Mouse (Mus musculus): ENCODE measurements around the gene Hdgf.
"Not testable (repeated sequence)": the region's sequence is repeated elsewhere in the genome, so short reads cannot be mapped to it uniquely, and the experiment has no call there.

Hdgf gene

DNA sequence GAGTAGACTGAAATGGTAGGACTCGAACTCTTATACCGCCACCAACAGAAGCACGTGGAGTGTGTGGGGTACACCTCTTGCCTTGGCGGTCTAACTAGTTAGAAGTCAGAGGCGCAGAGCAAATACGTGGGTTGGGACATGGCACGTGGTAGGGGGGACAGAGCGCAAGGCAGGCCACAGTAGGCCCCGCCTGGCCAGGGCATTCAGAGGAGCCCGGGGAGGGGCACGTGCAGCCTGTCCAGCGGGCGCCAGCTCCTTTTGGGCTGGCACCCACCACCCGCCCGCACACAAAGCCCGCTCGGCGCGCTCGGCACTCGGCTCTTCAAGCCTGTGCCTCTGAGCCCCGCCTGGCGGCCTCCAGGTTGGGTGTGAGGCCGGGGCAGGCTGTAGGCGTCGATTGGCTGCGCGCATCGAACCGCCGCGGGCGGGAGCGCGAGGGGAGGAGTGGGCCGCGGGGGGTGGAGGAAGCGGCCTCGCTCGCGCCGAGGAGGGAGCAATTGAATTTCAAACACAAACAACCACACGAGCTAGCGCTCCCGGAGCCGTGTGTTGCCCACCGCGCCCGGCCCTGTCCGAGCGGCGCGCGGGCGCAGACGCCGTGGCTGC is at the start of gene Hdgf:
Gene Hdgf, plus strand, starts transcription at position 442 of the 606 bp plus-strand sequence.
- DNase-seq (ENCODE audit: low spot score): peak; percentile 96

DNA sequence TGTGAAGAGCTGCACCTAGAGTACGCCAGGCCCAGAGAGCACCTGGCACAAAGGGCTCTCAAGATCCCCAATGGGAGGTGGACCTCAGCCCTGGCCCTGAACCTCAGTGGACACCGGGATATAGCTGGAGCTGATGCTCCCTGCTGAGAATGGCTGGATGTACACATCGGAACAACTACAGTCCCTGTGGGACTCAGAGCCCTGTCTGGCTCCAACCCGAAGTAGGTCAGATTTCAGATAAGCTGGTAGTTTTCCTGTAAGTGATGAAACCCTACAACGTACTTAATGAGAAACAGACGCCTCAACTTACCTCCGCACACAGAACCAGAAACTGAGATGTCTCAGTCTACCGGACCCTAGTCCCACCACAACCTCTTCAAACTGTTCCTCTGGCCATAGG is 48.5 kb upstream of the Hdgf start:
- DNase-seq (ENCODE audit: low spot score): no peak

DNA sequence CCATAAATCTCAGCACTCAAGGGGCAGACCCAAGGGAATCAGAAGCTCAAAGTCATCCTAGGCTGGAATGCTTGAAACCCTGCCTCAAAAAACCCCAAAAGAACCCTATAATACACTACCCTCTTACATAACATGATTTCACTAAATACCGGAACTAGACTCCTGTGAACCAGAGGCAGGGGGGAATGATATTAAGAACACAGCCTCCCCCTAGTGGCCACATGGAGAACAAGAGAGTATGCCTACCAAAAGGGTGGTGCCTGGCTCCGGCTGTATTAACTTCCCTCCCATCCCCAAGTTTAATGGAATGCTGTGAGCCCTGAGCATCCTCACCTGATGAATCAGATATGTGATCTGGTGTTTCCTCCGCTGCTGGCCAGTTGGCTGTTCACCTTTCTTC is 46.3 kb upstream of the Hdgf start:
- peak; percentile 80 for DNase-seq (ENCODE audit: low spot score)

DNA sequence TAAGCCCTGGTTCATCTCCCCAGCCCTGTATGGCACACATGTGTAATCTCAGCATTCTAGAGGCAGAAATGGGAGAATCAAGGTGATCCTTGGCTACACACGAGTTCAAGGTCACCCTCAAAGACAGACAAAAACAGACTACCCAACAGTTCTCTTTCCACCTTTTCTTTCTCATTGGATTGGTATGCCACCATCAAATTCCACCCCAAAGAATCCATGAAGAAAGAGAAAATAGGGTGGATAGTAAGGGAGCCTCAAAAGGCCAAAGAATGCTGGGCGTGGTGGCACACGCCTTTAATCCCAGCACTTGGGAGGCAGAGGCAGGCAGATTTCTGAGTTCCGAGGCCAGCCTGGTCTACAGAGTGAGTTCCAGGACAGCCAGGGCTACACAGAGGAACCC is 42.0 kb upstream of the Hdgf start:
- DNase-seq (ENCODE audit: low spot score): not testable (repeated sequence)

DNA sequence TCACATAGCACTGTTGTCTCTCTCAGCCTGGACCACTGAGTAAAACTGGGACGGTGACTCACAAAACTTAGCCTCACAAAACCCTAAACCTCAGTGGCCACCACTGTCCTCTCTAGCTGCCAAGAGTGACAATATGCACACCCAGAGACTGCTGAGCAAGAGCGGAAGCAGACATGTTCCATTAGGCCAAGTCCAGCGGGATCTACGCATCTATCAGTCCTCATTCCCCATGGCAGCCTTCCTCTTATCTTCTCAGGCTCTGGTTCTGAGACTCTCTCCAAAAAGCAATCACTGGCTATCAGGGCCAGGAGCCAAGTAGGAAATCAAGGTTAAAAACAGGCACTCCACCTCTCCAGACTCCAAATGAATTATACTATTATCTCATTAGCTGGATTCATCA is 28.4 kb upstream of the Hdgf start:
- DNase-seq (ENCODE audit: low spot score): no peak

DNA sequence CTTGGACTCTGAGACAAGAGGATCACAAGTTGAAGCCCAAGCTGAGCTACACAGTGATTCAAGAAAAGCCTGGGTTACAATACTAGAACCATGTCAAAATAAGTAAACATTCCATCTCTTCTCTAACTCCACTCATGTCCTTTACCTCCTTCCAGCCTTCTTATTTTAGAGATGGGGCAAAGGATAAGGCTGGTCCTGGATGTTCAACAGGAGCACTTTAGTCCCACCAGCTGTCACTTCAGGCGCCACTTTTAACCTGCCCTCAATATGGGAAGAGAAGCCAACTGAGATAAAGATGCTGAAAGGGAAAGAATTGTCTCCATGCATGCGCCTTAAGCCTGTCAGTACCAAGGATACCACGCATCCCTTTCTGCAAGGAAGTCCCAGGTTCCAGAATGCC is 21.8 kb upstream of the Hdgf start:
- DNase-seq (ENCODE audit: low spot score): no peak

DNA sequence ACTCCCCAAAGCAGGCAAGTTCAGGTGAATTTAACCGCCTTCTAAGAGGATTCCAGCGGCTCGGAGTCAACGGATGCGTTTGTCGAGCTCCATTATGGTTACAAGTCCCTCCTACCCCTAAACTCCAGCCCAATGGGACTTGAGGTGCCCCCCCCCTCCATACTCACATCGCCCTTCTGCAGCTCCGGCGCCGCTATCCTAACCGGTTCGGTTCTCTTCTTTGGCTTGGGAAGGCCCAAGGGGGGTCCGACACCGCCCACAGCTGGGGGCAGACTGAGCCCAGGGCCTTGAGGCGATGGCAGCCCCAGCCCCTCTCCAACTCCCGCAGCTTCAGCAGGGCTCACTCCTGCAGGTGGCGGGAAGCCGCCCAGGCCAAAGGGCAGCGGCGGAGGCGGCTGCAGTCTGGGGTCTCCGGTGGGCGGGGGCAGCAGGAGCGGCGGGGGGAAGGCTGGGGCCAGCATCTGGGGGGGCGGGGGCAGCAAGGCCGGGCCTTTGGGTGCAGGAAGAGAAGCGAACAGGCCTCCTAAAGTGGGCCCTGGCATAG is 21.3 kb upstream of the Hdgf start:
- DNase-seq (ENCODE audit: low spot score): peak; percentile 57

DNA sequence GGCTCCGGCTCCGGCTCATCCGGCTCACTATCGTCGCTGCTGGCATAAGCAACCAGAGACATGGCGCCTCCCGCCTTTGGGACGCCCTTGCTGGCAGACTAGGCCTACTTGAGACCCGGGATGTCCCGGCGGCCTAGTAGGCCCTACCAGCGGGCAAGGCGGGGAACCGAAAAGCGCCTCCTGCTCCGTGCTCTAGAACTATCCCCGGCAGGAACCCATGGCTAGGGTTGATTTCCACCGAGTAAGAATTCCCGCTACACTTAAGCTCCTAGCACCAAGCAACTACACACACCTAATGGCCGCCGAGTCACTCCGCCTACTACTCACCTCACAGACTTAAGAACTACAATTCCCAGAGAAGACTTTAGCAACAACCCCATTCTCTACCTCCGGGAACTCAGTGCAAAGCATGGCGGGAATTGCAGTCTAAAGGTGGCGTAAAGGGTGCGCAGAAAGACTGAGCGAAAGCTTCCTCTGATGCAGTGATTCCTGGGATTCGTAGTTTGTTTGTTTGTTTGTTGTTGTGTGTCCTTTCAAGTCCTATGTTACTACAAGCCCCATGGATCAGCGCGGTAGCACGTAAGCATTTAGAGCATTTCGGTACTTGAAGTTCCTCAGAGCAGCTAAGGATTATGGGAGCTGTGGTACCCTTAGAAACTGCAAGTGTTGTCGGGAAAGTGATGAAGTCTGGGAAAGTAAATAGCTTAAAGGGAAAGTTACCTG is 20.7 kb upstream of the Hdgf start, which contains the start of gene Prcc:
Gene Prcc, minus strand, starts transcription at position 328 of the 723 bp plus-strand sequence.
- DNase-seq (ENCODE audit: low spot score): peak; percentile 99

DNA sequence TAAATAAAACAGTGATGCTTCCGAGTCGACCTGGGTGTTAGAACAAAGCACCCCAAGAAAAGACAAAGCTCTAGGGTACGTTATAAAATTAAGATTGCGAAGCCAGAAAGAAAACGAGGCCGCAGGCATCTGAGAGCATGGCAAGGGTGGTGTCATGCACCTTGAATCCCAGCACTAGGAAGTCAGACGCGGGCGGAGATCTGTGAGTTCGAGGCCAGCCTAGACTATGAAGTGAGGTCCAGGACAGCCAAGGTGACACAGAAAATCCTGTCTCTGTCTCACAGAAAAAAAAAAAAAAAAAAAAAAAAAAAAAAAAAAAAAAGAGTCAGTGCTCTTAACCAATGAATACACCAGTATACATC is 20.1 kb upstream of the Hdgf start:
- peak; percentile 28 for DNase-seq (ENCODE audit: low spot score)

DNA sequence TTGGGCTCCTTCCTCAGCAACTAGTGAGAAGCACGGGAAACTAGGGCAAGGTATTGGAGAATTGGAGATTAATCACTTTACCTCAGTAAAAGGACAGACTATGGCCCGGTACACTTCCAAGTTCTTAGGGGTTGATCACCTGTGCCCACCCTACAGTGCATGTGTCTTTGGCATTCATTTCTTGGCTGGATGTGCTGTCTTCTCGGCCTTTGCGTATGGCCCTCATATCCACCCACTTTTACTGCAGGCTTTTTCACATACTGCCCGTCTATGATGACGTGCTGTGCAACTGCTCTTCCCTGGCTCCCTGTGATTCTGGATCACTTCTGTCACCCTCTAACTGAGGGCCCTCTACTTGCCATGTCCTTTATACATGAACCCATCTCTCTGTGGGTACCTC is 19.7 kb upstream of the Hdgf start:
- no peak for DNase-seq (ENCODE audit: low spot score)

DNA sequence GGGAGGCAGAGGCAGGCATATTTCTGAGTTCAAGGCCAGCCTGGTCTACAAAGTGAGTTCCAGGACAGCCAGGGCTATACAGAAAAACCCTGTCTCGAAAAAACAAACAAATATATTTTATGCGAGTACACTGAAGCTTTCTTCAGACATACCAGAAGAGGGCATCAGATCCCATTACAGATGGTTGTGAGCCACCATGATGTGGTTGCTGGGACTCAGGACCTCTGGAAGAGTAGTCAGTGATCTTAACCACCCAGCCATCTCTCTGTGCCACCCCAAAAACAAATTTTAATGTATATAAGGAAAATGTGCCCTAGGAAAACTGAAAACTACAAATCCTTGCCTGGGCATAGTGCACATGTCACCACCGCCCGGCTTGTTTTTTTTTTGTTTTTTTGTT is 18.7 kb upstream of the Hdgf start:
- DNase-seq (ENCODE audit: low spot score): not testable (repeated sequence)

DNA sequence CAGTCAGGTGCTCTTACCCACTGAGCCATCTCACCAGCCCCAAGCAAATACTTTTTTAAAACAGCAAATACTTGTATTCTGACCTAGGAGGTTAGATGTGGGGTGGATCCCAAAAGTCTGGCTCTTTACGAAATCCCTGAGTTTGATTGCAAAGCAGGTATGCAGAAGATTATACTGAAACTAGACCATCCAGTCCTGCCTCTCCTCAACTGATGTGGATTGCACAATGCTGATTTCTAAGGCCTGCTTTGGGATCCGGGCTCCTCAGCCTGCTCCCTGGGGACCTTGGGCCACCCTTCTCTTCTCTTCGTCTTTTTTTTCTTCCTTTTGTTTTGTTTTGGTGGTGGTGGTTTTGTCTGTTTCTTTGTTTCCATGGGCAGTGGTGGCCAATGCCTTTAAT is 14.6 kb upstream of the Hdgf start:
- DNase-seq (ENCODE audit: low spot score): no peak

DNA sequence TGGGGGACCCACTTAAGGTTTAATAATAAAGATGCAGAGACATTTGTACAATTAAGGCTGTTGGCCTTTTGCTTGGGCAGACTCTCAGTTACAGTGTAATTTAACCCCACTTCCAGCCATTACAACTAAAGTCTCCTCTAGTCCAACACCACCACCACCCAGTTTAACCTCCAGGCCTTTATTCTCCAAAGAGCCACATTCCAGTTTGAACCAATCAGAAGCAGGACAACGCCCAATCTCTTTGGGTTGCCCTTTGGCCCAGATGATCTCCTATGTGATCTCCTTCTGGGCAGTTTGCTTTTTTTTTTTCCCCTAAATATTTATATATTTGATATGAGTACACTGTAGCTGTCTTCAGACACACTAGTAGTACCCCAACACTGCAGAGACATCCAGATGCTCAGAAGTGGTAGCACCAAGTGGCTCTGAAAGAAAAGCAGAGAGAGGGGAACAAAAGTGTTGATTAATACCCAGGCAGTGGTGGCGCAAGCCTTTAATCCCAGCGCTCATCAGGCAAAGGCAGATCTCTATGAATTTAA is 12.7 kb upstream of the Hdgf start:
- no peak for DNase-seq (ENCODE audit: low spot score)

DNA sequence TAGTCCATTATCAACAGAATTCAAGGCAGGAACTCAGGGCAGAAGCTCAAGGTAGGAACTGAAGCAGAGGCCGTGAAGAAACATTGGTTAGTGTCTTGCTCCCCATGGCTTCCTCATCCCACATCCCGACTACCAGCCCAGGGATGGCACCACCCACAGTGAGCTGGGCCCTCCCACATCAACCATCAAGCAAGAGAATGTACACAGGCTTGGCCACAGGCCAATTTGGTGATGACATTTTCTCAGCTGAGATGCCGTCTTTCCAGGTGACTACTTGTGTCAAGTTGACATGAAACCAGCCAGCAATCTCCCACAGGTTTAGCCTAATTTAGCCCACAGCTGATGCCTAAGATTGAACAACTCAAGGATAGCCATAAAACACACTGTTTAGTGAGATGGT is 6.9 kb upstream of the Hdgf start:
- no peak for DNase-seq (ENCODE audit: low spot score)

DNA sequence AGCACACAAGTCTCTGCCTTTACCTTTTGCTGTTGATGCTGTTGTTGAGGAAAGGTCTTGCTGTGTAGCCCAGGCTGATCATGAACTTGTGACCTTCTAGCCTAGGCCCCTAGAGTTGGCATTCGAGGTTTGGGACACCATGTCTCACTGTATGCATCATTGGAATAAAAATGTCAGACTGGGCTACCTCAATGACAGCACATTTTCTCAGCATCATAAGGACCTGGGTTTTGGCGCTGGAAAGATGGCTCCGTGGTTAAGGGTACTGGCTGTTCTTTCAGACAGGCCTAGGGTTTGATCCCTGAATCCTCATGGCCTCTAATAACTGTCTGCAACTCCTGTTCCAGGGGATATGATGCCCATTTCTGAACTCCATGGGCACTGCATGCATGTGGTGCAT is 6.3 kb upstream of the Hdgf start:
- DNase-seq (ENCODE audit: low spot score): no peak

DNA sequence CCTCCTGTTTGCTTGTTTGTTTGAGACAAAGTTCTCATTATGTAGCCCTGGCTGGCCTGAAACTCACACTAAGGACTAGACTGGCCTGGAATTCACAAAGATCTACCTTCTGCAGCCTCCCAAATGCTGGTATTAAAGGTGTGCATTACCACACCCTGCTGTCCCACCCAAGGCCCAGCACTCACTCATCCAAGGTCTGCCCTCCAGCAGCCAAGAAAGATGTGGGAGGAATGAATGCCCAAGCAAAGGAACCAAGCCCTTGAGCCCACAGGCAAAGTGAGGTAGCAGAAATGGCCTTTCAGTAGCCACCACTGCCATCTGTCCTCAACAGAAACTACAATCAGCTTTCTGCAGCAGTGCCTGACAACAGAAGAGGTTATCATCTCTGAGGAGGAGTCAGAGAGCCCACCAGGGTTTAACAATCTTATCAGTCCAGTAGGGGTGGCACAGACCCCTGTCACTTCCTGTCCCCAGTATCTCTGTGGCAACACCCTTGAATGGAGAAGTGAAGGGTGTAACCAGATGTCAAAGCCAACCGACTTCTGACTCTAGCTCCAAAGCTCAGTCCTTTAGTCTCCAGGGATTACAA is 5.0 kb upstream of the Hdgf start:
- DNase-seq (ENCODE audit: low spot score): peak; percentile 14

DNA sequence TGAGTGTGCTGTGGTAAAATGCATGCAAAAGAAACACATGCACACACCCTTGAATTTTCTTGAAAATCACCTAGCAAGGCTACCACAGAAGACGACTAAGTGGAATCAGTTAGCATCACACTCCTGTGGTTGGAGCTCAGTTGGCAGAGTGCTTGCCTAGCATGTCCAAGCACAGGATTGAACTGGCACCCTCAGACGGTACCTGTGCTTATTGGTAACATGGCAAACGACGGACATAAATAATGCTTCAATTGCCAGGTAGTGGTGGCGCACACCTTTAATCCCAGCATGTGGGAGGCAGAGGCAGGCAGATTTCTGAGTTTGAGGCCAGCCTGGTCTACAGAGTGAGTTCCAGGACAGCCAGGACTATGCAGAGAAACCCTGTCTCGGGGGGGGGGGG is 4.2 kb upstream of the Hdgf start:
- DNase-seq (ENCODE audit: low spot score): not testable (repeated sequence)

DNA sequence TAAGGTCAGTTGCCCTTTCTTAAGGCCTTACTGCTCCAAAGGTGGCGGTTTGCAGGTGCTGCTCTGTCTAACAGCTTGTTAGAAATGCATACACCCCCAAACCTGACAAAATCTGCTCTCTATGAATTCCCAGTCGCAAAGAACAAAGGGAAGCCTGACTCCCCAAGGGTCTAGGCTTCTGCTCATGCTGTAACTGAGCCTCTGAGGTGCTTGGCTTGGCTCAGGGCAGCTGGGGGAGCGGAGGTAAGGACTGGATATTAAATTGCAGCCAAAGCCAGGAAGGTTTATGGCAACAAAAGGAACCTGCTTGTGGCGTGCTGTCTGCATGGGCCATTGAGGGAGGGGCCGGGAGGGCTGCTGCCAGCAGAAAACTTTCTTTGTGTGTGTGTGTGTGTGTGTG is 2.3 kb upstream of the Hdgf start:
- no peak for DNase-seq (ENCODE audit: low spot score)

DNA sequence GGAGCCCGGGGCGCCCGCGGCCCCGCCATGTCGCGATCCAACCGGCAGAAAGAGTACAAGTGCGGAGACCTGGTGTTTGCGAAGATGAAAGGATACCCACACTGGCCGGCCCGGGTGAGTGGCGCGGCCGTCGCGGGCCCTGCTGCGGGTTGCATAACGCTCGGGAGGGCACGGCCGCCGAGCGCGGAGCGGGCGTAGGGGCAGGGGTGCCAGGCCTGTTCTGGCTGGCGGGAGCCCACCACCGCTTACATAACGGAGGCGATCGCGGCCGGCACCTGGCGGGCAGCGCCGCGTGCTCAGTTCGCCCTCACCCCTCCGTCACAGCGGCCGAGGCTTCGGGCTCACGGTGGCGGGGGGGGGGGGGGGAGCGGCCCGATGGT is 470 bp downstream of the Hdgf start:
- DNase-seq (ENCODE audit: low spot score): peak; percentile 50

DNA sequence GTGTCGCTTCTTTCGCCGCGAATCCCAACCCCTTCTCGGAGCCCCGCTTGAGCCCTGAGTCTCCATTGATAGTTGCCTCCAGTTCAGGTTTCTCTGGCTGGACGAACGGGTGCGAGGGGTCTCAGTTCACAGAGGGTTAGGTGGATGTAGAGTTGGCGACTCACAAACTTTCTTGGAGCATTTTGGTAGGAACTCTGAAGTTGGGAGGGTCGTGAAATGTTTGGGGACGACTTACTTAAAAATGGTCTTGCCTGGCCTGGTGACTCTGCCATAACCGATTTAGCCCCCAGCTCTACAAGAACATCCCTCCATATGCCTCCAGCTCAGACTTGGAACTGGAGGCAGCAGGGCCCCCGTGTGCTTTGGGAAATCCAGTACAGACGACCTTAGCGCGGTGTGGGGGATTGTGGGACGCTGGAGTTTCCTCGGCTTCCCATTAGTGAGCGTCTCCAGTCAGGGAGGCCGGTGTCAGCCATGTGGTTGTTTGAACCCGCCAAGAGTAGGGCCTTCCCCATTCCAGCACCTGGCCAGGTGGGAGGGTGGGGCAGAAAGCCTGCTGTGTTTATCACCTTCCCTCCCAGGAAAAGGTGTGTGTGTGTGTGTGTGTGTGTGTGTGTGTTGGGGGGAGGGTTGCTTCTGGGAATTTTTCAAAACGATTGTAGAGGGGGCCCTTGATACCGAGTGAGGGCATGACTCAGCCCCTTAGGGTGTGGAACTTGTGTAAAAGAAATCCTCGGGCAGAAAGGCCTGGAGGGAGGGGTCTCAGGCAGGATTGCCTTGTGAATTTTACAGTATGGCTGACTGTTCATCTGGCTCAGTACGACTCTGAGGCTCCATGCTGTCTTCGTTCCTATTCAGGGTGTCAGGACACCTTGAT is 1.1 kb downstream of the Hdgf start:
- peak; percentile 58 for DNase-seq (ENCODE audit: low spot score)

DNA sequence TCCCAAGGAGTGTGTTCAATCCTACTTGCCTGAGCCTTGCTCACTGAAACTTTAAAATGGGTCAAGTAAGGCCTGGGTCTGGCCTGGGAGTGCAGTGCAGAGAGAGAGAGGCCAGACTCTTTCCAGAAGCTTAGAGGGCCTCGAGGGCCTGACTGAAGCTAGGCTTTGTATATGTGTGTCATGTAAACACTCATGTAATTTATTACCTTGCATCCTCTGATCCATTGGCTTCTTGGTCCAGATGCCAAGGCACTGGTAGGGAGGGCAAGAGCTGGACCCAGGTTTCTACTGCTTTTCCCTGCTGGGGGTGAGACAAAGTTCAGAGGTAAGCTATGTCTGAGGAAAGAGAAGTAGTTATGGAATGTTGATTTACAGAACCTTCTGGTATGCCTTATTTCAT is 1.8 kb downstream of the Hdgf start:
- no peak for DNase-seq (ENCODE audit: low spot score)

DNA sequence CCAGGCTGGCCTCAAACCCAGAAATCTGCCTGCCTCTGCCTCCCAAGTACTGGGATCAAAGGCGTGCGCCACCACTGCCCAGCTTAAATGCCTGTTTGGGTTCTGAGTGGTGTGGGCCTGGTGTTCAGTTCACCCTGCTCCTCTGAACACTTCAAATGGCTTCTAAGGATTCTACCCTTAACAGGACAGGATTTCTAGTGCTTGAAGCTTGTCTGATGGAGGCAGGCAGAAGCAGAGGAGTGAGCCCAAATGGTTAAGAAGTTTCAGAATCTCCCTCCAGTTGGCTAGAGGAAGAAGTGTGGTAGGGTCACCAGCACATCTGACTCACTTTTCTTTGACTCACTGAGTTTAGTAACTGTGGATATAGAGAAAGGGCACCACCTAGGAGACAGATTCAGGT is 3.3 kb downstream of the Hdgf start:
- no peak for DNase-seq (ENCODE audit: low spot score)

All from embryo, embryonic 10 days (tissue).